Mouse (Mus musculus) urinary bladder, postnatal 10 days (tissue): ENCODE measurements at regions not wholly inside any gene's neighbourhood (a gene's known extent, or its start where the extent isn't known, plus 50 kb on each side); places are given as distances from the start of the nearest gene placed in this dataset.

ENCODE experiments used
- DNase-seq: peaks from one replicate; pipeline ENCODE4 v3.0.0; 2022; ENCODE audit warnings: low spot score

GRCm38 (mm10) chr9:61226596-61227384, 145.4 kb upstream of the Tle3 start:
- no peak for DNase-seq

DNA sequence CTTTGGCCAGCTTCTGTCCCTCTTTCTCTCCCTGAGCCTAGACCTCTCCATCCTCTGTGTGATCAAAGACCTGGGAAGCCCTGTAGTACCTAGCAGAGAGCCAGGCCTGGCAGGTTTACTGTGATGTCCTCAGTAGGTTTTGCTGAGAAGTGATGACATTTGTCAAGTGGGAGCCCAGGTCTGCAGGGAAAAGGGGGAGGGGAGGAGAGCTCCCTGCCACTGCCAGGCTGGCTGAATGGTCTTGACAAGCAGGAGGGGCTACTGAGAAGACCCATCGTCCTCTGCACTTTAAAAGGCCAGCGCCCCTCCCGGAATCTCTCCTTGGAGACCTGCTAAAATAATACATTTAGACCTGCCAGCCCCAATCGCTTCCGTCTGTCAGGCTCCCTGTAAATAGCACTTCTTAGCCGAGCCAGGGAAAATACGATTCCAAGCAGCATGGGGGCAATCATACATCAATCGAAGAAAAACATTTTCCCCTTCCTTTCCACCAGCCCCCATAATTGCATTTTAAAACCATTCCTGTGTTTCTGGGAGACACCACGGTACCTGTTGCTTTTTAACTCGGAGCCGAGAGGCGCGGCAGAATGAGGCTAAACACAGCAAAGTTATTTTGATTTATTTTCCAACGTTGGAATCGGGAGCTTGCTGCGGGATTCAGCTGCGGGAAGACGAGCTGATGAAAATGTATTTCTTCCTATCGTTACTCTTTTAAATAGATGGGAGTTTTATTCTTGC, 144.5 kb upstream of the Tle3 start:
- DNase-seq = no peak

DNA sequence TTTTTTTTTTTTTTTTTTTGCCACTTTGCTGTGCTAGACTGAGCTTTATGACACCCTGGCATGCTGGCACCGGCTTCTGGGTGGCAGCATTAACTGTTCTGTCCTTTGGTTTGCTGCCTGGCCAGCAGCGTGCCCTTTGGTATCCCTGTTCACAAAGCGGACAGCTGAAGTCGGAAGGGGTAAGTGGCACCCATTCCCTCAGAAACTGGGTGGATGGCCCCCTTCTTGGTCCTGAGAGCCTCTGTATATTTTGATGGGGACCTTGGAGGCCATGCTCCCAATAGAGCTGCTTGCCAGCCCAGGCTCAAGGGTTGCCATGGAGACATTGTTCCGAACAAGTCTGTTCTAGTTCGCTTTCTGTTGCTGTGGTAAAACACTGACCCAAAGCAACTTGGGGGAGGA, 143.9 kb upstream of the Tle3 start:
- DNase-seq = no peak

GRCm38 (mm10) chr9:61230306-61230705, 141.9 kb upstream of the Tle3 start:
- DNase-seq = no peak

- DNase-seq = no peak
Observed at GRCm38 (mm10) chr9:61232630-61233029, 139.5 kb upstream of the Tle3 start.

GRCm38 (mm10) chr9:61233251-61233650, 138.9 kb upstream of the Tle3 start:
- DNase-seq = no peak

DNA sequence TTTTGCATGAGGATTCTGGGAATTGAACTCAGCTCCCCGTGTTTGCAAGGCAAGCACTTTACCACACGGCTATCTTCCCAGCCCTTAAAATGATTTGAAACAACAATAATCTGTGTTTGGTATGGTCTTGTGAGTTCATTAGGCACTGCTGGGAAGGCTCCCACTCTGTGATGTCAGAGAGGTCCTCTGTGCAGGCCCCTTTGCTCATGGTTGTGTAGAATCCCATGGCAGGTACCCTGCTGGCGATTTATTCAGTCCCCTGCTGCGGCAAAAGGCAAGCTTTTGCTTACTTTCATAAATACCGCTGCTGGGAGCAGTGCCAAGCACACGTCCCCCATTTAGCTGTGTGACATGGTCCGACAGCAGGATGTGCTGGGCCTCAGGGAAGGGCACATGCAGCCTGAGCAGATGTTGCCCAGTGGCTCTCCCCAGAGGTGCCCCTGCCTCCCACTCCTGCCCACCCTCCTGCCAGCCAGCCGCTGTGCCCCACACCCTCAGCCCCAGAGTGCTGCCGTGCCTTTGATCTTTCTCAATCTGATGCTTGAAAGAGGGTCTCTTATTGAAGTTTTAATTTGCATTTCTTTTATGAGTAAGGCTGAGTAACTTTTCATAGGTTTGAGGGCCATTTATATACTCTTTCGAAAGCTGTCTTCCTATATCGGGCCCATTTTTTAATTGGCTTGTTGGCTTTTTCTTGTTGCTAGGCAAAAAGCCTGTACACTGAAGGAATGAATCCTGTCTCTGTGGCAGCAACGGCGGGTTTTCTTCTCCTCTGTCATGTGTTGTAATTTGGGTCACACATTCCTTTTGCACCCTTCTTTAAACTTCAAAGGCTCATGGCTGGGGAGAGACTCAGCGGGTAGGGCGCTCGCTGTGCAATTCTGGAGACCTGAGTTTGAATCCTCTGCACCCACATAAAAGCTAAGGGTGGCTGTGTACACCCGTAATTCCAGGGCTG, 136.2 kb upstream of the Tle3 start:
- DNase-seq = no peak

GRCm38 (mm10) chr9:61238687-61239250, 133.4 kb upstream of the Tle3 start:
- DNase-seq = no peak

GRCm38 (mm10) chr9:61239328-61239727, 132.8 kb upstream of the Tle3 start:
- no peak for DNase-seq

GRCm38 (mm10) chr9:61241442-61241841, 130.7 kb upstream of the Tle3 start:
- DNase-seq = no peak

- DNase-seq = no peak
Observed at GRCm38 (mm10) chr9:61242167-61242860, 129.9 kb upstream of the Tle3 start.

GRCm38 (mm10) chr9:61243289-61243688, 128.9 kb upstream of the Tle3 start:
- DNase-seq = no peak

GRCm38 (mm10) chr9:61249691-61250425, 122.3 kb upstream of the Tle3 start:
- DNase-seq = no peak

- DNase-seq = no peak
Observed at GRCm38 (mm10) chr9:61251606-61252005, 120.6 kb upstream of the Tle3 start.

DNA sequence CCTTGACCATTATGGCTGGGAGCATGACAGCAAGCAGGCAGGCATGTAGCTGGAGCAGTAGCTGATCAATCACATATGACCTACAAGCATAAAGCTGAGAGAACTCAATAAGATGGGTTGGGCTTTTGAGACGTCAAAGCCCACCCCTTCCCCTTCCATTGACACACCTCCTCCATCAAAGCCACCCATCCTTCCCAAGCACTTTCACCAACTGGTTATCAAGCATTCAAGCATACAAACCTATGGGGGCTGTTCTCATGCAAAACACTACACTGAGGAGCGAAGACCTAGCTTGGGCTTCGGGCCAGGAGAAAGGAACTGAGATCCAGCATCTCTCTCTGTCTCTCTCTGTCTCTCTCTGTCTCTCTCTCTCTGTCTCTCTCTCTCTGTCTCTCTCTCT, 118.4 kb upstream of the Tle3 start:
- no peak for DNase-seq

- DNase-seq = no peak
Observed at GRCm38 (mm10) chr9:61257488-61257887, 114.7 kb upstream of the Tle3 start.

GRCm38 (mm10) chr9:61258100-61258499, 114.1 kb upstream of the Tle3 start:
- DNase-seq = no peak

DNA sequence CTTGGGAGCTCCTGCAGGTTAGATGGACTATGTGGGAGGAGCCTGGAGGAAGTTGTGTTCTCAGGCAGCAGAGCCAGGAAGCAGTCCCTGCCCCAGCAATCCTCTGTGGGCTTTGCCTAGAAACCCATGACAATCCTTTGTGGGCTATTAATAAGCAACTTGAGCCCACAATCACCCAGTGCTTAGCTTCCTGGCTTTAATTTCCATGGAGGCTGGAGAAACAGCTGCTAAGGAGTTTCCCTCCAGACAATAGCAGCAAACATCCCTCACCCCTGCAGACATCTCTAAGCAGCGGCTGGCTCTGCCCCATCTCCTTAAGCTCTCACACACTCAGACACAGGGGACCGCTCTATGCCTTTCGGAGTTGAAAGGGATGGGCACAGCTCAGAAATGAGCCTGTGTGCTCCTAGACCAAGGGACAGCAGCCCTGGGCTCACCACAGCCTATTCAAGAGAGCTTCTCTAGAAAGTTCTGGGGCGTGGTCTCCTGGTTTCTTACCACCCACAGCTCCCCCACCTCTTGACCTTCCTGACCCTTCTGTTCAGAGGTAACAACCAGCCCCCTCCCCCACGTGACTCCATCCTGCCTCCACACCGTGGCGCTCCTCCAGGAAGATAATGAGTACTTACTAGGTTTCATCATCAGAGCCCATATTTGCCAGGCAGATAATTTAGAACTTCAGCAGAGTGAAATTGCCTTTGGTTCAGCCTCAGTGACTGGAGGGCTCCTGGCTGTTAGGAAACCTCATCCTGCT, 112.6 kb upstream of the Tle3 start:
- no peak for DNase-seq

GRCm38 (mm10) chr9:61261263-61261662, 110.9 kb upstream of the Tle3 start:
- no peak for DNase-seq

DNA sequence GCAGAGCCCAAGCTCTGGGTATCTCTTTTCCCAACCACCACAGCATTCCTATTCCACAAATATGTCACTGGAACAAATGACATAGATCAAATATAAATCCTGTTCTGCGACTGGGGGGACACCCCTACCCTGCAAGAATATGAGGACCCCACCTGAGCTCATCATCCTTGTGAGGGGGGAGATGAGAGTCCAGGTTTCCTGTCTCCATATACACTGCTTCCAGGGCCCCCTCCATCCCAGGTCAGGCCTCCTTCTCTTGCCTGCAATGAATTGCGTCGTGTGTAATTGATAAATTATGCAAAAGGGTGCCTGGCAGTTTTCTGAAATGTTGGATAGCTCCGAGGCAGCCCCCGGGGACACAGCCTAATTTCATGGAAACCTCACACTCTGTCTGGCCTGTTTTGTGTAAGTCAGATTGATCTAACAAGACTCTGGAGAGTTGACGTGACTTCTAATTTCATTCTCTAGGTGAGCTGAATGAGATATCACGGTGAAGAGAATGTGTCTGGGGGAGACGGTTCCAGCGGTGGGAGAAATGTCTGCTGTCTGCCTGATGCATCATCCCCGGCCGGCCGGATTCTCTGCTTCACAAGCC, 110.3 kb upstream of the Tle3 start:
- no peak for DNase-seq
